Mouse (Mus musculus) lung, adult 2 months (tissue): ENCODE measurements around the gene Eno1. TPM values are rescaled to one million over a fixed set of nuclear protein-coding genes. Genes with fewer than 3 reads are reported as not detected.
"Not testable (repeated sequence)": the region's sequence is repeated elsewhere in the genome, so short reads cannot be mapped to it uniquely, and the experiment has no call there.

Source experiments
- DNase-seq: peaks from one replicate; pipeline ENCODE4 v3.0.0; 2022
- H3K4me1 ChIP-seq: fragments of 200-500 bp; 2 replicates; pipeline ENCODE4 v1.6.1; 2011; ENCODE audit warnings: low read length; ENCODE audit not compliant: control insufficient read depth, insufficient read depth
- H3K4me3 ChIP-seq: fragments of 200-500 bp; replicated peaks from 2 replicates; pipeline ENCODE3; 2011; ENCODE audit warnings: low read depth, mild to moderate bottlenecking, control low read depth, low read length; ENCODE audit errors: extremely low read depth
- CTCF ChIP-seq: fragments of 200-500 bp; IDR thresholded peaks from 2 replicates; pipeline ENCODE4 v1.5.1; 2011; ENCODE audit warnings: mild to moderate bottlenecking, low read length, control low read depth; ENCODE audit not compliant: insufficient read depth
- POLR2A ChIP-seq: fragments of 200-500 bp; IDR thresholded peaks from 2 replicates; pipeline ENCODE4 v1.6.1; 2011; ENCODE audit warnings: low read depth, mild to moderate bottlenecking, control low read depth, low read length, borderline replicate concordance; ENCODE audit errors: extremely low read depth
- WGBS: fragments of 180-500 bp; shearing (Covaris S2); methylation state at CpG from one replicate; pipeline ENCODE4 v1.1.7; 2018; 5-methylcytosine and 5-hydroxymethylcytosine counted together
- polyA plus RNA-seq: library from polyadenylated mRNA; depleted of rRNA; stranded (reverse); fragments of >200 nt; gene quantifications from 2 replicates; pipeline ENCODE4 v1.2.3, GENCODE M21; 2012

Gene Eno1
- polyA plus RNA-seq, 1 experiment = 220 TPM

- DNase-seq = no peak
- WGBS = 69% methylated on average over 7 of the region's 7 CpGs
- no peak for TF ChIP-seq POLR2A
- TF ChIP-seq CTCF = no peak
These were observed 23.6 kb downstream of the Eno1 start for GRCm38 (mm10) chr4:150260111-150260510.

GRCm38 (mm10) chr4:150260745-150261144, 24.2 kb downstream of the Eno1 start:
- peaks cover 3% of the 10 kb centered on the region; the same call in 1 of the 2 replicates for H3K4me1 ChIP-seq
- no peak overlapping the region for H3K4me3 ChIP-seq
- TF ChIP-seq POLR2A (no peak), CTCF (no peak)
- WGBS = 47% methylated on average over 6 of the region's 6 CpGs
- no peak for DNase-seq

More at GRCm38 (mm10) chr4:150260111-150260510, 23.6 kb downstream of the Eno1 start:
- Histone ChIP-seq H3K4me1 (peaks cover 3% of the 10 kb centered on the region; the same call in 1 of the 2 replicates), H3K4me3 (no peak overlapping the region)

GRCm38 (mm10) chr4:150262301-150262700, 25.8 kb downstream of the Eno1 start:
- DNase-seq = no peak
- Histone ChIP-seq H3K4me3 (no peak overlapping the region), H3K4me1 (peaks cover 3% of the 10 kb centered on the region; the same call in 1 of the 2 replicates)
- TF ChIP-seq POLR2A = no peak
- no peak for TF ChIP-seq CTCF
- 42% methylated on average over 8 of the region's 8 CpGs for WGBS

GRCm38 (mm10) chr4:150264903-150265302, 28.4 kb downstream of the Eno1 start:
- TF ChIP-seq CTCF (peak; percentile 49), POLR2A (no peak)
- H3K4me1 ChIP-seq = no peaks in the 10 kb centered on the region
- no peak overlapping the region for H3K4me3 ChIP-seq
- DNase-seq = no peak
- 45% methylated on average over 7 of the region's 7 CpGs for WGBS

- WGBS = 55% methylated on average over 5 of the region's 5 CpGs
- no peak for DNase-seq
- H3K4me1 ChIP-seq = no peaks in the 10 kb centered on the region
- TF ChIP-seq CTCF (no peak), POLR2A (no peak)
- H3K4me3 ChIP-seq = no peak overlapping the region
These were observed 28.9 kb downstream of the Eno1 start for GRCm38 (mm10) chr4:150265471-150265870.

- H3K4me3 ChIP-seq = no peak overlapping the region
- WGBS = 35% methylated on average over 21 of the region's 21 CpGs
- H3K4me1 ChIP-seq = no peaks in the 10 kb centered on the region
- TF ChIP-seq CTCF (no peak), POLR2A (no peak)
- peak; percentile 63 for DNase-seq
These were observed 30.2 kb downstream of the Eno1 start for GRCm38 (mm10) chr4:150266655-150267223.

- WGBS = 76% methylated on average over 33 of the region's 33 CpGs
- Histone ChIP-seq H3K4me1 (peaks cover 12% of the 10 kb centered on the region), H3K4me3 (no peak overlapping the region)
- no peak for DNase-seq
- no peak for TF ChIP-seq CTCF
- TF ChIP-seq POLR2A = no peak
These were observed 32.4 kb downstream of the Eno1 start for GRCm38 (mm10) chr4:150268674-150269653.

- Histone ChIP-seq H3K4me3 (no peak overlapping the region), H3K4me1 (peaks cover 12% of the 10 kb centered on the region)
- DNase-seq = no peak
- TF ChIP-seq POLR2A (no peak), CTCF (no peak)
- WGBS = 22% methylated on average over 7 of the region's 7 CpGs
These were observed 33.2 kb downstream of the Eno1 start for GRCm38 (mm10) chr4:150269679-150270078.

- WGBS = 62% methylated on average over 4 of the region's 4 CpGs
- not testable (repeated sequence) for H3K4me3 ChIP-seq, DNase-seq
- H3K4me1 ChIP-seq = peaks cover 12% of the 10 kb centered on the region
These were observed 34.2 kb downstream of the Eno1 start for GRCm38 (mm10) chr4:150270718-150271117.
